Mouse (Mus musculus): ENCODE measurements around the gene Stxbp6. TPM values are rescaled to one million over a fixed set of nuclear protein-coding genes. Genes with fewer than 3 reads are reported as not detected.

Stxbp6 gene
- polyA plus RNA-seq, 1 experiment from 2014 or later, result 7.5 TPM

- H3K9me3 ChIP-seq, result no peaks in the 10 kb centered on the region
- no peak overlapping the region for H3K9ac ChIP-seq
- H3K27me3 ChIP-seq, result no peaks in the 10 kb centered on the region
- H3K36me3 ChIP-seq, result no peaks in the 10 kb centered on the region
- H3K4me3 ChIP-seq, result no peak overlapping the region
- H3K4me2 ChIP-seq, result no peak overlapping the region
- H3K4me1 ChIP-seq (replicated peaks), result no peaks in the 10 kb centered on the region
- H3K27ac ChIP-seq (replicated peaks), result no peak overlapping the region
- 75% methylated on average over 1 of the region's 1 CpGs for WGBS
- no peak for ATAC-seq (ENCODE audit: low read depth)
Measured at GRCm38 (mm10) chr12:44987762-44988161, 86.7 kb downstream of the Stxbp6 start.

DNA sequence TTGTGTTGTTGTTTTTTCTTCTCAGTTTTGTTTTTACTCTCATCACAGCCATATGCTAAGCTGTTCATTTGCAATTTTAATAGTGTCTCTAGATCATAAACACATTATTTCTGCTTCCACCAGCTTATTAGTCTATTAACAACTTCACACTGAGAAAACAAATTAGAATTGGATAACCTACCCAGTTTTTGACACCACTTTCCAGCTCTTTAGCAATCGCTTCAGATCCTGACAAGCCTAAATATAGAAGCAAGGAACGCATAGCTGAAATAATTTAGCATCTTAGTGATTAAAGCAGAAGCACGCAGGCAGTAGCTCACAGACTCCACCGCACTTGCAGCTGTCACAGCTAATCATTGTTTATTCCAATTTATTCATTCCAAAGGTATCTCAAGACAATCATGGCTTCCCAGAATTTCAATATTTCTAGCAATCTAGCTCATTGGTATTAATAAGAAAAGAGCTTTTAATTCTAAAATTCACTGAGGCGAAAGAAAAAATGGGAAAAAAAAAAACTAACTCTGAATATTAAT lies 95.1 kb downstream of the Stxbp6 start:
- Histone ChIP-seq H3K4me2 (no peak overlapping the region), H3K36me3 (no peaks in the 10 kb centered on the region), H3K9me3 (no peaks in the 10 kb centered on the region), H3K27ac (replicated peaks) (no peak overlapping the region), H3K4me3 (no peak overlapping the region), H3K9ac (no peak overlapping the region), H3K4me1 (replicated peaks) (no peaks in the 10 kb centered on the region; the same call in 1 of the 2 replicates), H3K27me3 (no peaks in the 10 kb centered on the region)
- no peak for ATAC-seq (ENCODE audit: low read depth)
- WGBS, result 66% methylated on average over 5 of the region's 5 CpGs

DNA sequence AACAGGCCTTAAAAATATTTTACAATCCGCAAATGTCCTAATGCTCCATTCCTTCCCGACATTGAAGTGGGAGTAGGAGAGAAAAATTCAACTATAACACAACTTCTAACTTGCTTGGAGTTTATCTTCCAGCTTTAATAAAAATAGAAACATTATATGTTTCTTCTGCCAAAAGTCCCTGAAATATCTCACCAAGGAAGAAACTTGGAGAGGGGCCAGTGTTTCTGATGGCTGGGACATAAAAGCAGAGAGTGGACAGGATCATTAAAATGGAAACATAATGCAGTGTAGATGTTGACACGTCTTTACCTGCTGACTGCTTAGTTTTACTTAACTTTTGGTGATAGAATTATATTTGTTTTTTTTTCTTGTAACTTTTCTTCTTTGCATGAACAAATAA lies 99.2 kb downstream of the Stxbp6 start:
- H3K27ac ChIP-seq (replicated peaks), result no peak overlapping the region
- H3K36me3 ChIP-seq, result no peaks in the 10 kb centered on the region

DNA sequence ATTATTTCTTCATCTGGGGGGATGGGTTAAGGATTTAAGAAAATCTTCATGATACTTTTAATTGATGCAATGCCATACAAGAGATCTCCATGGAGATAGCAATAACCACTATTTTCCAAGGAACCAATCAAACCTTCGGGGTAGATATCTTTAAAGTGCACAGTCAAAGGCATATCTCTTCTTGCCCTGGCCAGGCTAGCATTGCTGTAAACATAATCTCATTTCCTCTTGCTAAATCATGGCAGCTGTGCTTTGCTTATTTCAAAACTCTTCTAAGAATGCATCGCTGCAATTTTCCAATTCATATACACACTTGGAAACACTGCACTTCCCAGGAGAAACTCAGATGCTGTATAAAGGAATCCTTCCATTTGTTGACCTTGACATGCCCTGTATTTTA lies 103.0 kb downstream of the Stxbp6 start:
- ATAC-seq (ENCODE audit: low read depth), result no peak
- no peak overlapping the region for H3K4me2 ChIP-seq
- no peaks in the 10 kb centered on the region for H3K36me3 ChIP-seq
- no peak overlapping the region for H3K4me3 ChIP-seq
- H3K27me3 ChIP-seq, result no peaks in the 10 kb centered on the region
- H3K9me3 ChIP-seq, result no peaks in the 10 kb centered on the region
- H3K4me1 ChIP-seq (replicated peaks), result no peaks in the 10 kb centered on the region
- no peak overlapping the region for H3K27ac ChIP-seq (replicated peaks)
- WGBS, result 94% methylated on average over 2 of the region's 2 CpGs
- no peak overlapping the region for H3K9ac ChIP-seq

More for the DNA sequence above, 99.2 kb downstream of the Stxbp6 start:
- WGBS, result 89% methylated on average over 3 of the region's 3 CpGs
- Histone ChIP-seq H3K4me1 (replicated peaks) (no peaks in the 10 kb centered on the region; the same call in 1 of the 2 replicates), H3K9me3 (no peaks in the 10 kb centered on the region), H3K4me2 (no peak overlapping the region), H3K27me3 (no peaks in the 10 kb centered on the region), H3K4me3 (no peak overlapping the region), H3K9ac (no peak overlapping the region)
- ATAC-seq (ENCODE audit: low read depth), result no peak

DNA sequence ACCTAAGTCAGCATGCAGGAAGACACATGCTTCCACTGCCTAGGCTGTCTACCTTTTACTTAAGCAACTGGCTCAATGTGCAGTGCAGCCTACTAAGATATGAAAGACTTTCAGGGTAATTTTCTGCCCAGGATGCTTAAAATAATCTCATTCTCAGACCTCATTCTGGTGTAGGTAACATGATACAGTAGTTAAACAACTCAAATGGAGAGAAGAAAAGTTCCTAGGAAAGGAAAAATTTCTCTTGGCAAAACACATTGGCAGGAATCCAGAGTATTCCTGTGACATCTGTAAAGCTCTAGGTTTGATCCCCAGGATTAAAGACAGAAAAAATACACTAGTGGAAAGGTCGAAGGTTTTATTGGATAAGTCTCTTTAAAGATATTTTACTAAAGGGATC lies 107.1 kb downstream of the Stxbp6 start:
- Histone ChIP-seq H3K9ac (no peak overlapping the region), H3K27me3 (no peaks in the 10 kb centered on the region), H3K4me3 (no peak overlapping the region), H3K4me1 (replicated peaks) (no peaks in the 10 kb centered on the region), H3K36me3 (no peaks in the 10 kb centered on the region), H3K9me3 (no peaks in the 10 kb centered on the region), H3K27ac (replicated peaks) (no peak overlapping the region), H3K4me2 (no peak overlapping the region)
- WGBS, result 81% methylated on average over 1 of the region's 1 CpGs
- no peak for ATAC-seq (ENCODE audit: low read depth)

- 80% methylated on average over 3 of the region's 3 CpGs for WGBS
Measured at GRCm38 (mm10) chr12:44957474-44957873, 117.0 kb downstream of the Stxbp6 start.

DNA sequence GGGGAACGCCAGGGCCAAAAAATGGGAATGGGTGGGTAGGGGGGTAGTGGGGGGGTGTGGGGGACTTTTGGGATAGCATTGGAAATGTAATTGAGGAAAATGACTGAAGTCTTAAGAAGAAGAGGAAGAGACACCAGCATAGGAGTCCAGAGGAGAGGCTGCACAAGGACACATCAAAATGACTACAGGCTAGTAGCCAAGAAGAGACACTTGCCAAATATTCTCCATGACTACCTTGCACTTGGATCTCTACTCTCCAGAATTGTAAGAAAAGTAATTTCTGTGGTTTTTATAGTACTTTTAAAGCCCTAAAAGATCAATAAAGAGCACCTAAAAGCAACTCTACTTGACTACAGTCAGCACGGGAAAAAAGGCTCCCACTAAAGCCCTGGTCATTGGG lies 121.4 kb downstream of the Stxbp6 start:
- Histone ChIP-seq H3K4me1 (replicated peaks) (no peaks in the 10 kb centered on the region), H3K36me3 (no peaks in the 10 kb centered on the region), H3K9me3 (no peaks in the 10 kb centered on the region), H3K4me2 (no peak overlapping the region), H3K27me3 (no peaks in the 10 kb centered on the region), H3K4me3 (no peak overlapping the region), H3K9ac (no peak overlapping the region), H3K27ac (replicated peaks) (no peak overlapping the region)
- WGBS, result 74% methylated on average over 2 of the region's 2 CpGs
- ATAC-seq (ENCODE audit: low read depth), result no peak

More at GRCm38 (mm10) chr12:44957474-44957873, 117.0 kb downstream of the Stxbp6 start:
- H3K4me3 ChIP-seq, result no peak overlapping the region
- ATAC-seq (ENCODE audit: low read depth), result no peak
- H3K4me2 ChIP-seq, result no peak overlapping the region
- H3K4me1 ChIP-seq (replicated peaks), result no peaks in the 10 kb centered on the region
- no peaks in the 10 kb centered on the region for H3K27me3 ChIP-seq
- H3K27ac ChIP-seq (replicated peaks), result no peak overlapping the region
- H3K9ac ChIP-seq, result no peak overlapping the region
- no peaks in the 10 kb centered on the region for H3K9me3 ChIP-seq
- no peaks in the 10 kb centered on the region for H3K36me3 ChIP-seq

DNA sequence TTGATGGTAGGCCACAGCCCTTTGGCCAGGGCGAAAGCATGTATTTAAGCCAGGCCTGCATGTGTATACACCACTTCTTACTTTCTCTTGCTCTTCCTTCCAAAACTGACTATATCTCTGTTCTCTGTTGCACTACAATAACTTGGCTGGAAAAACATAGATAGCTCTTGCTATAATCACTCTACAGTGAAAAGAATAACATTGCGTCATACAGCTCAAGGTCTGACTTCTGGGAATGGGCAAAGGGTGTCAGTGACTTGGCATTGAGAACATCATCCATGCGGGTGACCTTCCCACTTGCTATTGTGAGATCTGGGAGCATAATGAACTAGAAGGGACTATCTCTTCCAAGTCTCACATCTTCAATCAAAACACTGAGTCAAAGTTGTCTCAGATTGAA lies 122.4 kb downstream of the Stxbp6 start:
- WGBS, result 96% methylated on average over 3 of the region's 3 CpGs
- H3K4me2 ChIP-seq, result no peak overlapping the region
- no peak for ATAC-seq (ENCODE audit: low read depth)

DNA sequence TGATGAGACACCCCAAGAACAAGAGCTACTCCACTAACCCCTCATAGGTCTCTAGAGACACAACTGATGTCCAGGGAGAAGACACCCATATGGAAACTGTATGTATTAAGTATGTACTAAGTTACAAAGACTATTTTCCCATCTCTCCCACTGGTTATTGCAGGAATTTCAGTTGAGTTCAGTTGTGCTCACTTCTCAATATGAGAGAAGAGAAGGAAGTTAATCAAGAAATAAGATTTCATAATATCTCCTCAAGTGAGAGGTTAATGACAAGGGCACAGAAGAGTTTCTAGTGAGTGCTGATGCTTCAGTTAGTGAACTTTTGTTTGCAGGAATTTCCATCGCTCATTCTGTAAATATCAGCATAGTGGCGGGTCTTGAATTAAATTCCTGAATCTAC lies 124.0 kb downstream of the Stxbp6 start:
- Histone ChIP-seq H3K4me3 (no peak overlapping the region), H3K4me1 (replicated peaks) (no peaks in the 10 kb centered on the region), H3K9ac (no peak overlapping the region), H3K36me3 (no peaks in the 10 kb centered on the region), H3K27ac (replicated peaks) (no peak overlapping the region), H3K27me3 (no peaks in the 10 kb centered on the region), H3K9me3 (no peaks in the 10 kb centered on the region), H3K4me2 (no peak overlapping the region)
- WGBS, result 89% methylated on average over 2 of the region's 2 CpGs
- no peak for ATAC-seq (ENCODE audit: low read depth)

More for the DNA sequence above, 122.4 kb downstream of the Stxbp6 start:
- H3K27me3 ChIP-seq, result no peaks in the 10 kb centered on the region
- no peaks in the 10 kb centered on the region for H3K36me3 ChIP-seq
- H3K4me3 ChIP-seq, result no peak overlapping the region
- H3K27ac ChIP-seq (replicated peaks), result no peak overlapping the region
- no peaks in the 10 kb centered on the region for H3K4me1 ChIP-seq (replicated peaks)
- H3K9me3 ChIP-seq, result no peaks in the 10 kb centered on the region
- no peak overlapping the region for H3K9ac ChIP-seq

- ATAC-seq (ENCODE audit: low read depth), result no peak
- H3K36me3 ChIP-seq, result no peaks in the 10 kb centered on the region
- no peak overlapping the region for H3K4me2 ChIP-seq
- no peak overlapping the region for H3K27ac ChIP-seq (replicated peaks)
- H3K27me3 ChIP-seq, result no peaks in the 10 kb centered on the region
- H3K9ac ChIP-seq, result no peak overlapping the region
- H3K4me1 ChIP-seq (replicated peaks), result no peaks in the 10 kb centered on the region
- WGBS, result 67% methylated on average over 5 of the region's 5 CpGs
- H3K9me3 ChIP-seq, result no peaks in the 10 kb centered on the region
- H3K4me3 ChIP-seq, result no peak overlapping the region
Measured at GRCm38 (mm10) chr12:44947823-44948222, 126.7 kb downstream of the Stxbp6 start.

GRCm38 (mm10) chr12:44940325-44940724 lies 134.2 kb downstream of the Stxbp6 start:
- ATAC-seq (ENCODE audit: low read depth), result no peak
- Histone ChIP-seq H3K4me1 (replicated peaks) (no peaks in the 10 kb centered on the region), H3K27me3 (no peaks in the 10 kb centered on the region), H3K4me2 (no peak overlapping the region), H3K4me3 (no peak overlapping the region), H3K9me3 (no peaks in the 10 kb centered on the region), H3K9ac (no peak overlapping the region), H3K27ac (replicated peaks) (no peak overlapping the region), H3K36me3 (no peaks in the 10 kb centered on the region)
- WGBS, result 89% methylated on average over 4 of the region's 4 CpGs

DNA sequence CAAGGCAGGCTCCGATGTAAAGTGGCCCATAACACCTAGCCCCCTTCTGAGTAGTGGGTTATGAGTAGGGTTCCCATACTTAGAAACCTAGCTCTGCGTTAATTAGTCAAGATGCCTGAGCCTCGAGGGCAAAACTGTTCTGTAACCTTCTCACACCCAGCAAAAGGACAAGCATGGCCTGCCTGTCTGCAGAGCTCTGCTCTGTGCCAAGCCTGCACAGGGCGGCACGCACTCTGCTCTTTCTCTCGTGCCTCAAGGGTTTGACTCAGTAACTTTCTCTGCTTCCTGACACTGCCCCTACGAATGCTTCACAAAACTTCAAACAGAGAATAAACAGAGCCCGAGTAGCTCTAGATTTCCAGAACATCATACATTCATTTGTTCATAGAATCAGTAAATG lies 135.4 kb downstream of the Stxbp6 start:
- Histone ChIP-seq H3K27me3 (no peaks in the 10 kb centered on the region), H3K27ac (replicated peaks) (no peak overlapping the region), H3K9me3 (no peaks in the 10 kb centered on the region), H3K4me2 (no peak overlapping the region), H3K4me3 (no peak overlapping the region), H3K4me1 (replicated peaks) (no peaks in the 10 kb centered on the region), H3K36me3 (no peaks in the 10 kb centered on the region), H3K9ac (no peak overlapping the region)
- ATAC-seq (ENCODE audit: low read depth), result no peak
- 87% methylated on average over 8 of the region's 8 CpGs for WGBS

DNA sequence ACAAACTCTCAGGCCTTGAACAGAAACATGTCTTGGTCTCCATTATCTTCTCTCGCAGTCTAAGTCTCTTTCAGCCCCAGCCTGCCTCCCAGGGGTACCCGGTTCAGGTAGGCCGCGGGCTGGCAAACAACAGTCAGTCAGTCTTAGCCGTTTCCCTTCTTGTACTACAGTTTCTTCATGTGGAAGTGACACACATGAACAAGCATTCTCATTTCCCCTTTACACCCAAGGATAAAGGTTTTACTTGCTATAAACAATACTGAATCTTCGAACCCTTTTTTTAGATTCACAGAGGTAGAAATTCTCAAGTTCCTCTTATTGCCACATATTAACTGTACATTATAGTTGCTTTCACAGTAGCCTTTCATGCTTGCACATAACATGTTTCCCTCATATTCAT lies 141.6 kb downstream of the Stxbp6 start:
- Histone ChIP-seq H3K4me3 (no peak overlapping the region), H3K9me3 (no peaks in the 10 kb centered on the region), H3K4me1 (replicated peaks) (0 out of 2 replicates have a peak, but pooled peaks cover 6% of the 10 kb centered on the region), H3K36me3 (no peaks in the 10 kb centered on the region), H3K27ac (replicated peaks) (no peak overlapping the region), H3K4me2 (no peak overlapping the region), H3K27me3 (peaks cover 3% of the 10 kb centered on the region; the same call in 1 of the 2 replicates), H3K9ac (no peak overlapping the region)
- no peak for ATAC-seq (ENCODE audit: low read depth)
- 84% methylated on average over 6 of the region's 6 CpGs for WGBS

Data from neural tube, embryonic 13.5 days (tissue).